Mouse (Mus musculus) thymus, postnatal 14 days (tissue): ENCODE measurements around the gene Phf13.
A peak's percentile ranks its signal among the peaks of the same experiment; 100 is the strongest.

Experiments used
- DNase-seq: peaks from one replicate; pipeline ENCODE4 v3.0.0; 2021

The Phf13 gene

DNA sequence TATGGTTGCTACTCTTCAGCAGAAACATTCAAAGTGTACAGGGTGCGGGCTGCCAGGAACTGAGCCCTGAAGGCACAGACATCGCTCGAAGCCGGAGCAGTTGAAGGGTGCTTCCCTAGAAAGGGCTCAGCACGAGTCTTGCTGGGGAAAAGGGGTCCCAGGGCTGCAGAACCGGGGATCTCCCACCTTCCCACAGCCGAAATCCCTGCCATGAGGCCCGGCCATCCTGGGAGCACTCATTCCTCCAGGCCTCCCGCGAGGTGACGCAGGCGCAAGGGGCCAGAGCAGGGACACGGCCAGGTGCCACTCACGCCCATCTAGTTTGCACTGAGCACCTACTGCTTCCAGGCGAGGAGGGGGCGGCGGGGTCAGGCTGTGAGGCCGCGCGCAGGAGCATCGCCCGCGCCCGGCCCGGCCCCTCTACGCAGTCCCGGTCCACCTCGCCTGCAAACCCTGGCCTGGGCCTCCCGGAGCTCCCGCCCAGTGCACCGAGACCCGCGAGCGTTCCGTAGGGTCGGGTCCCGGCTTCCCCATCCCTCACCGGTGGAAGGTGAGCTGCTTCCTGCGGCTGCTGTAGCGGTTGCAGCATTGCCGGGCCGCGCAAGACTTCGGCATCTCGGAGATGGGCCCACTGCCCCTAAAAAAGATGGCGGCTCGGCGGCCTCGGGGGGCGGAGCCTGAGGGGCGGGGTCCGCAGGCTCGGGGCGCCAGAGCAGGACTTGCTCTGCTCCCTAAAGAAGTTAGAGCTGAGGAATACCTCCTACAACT lies 7.5 kb downstream of the Phf13 start, which contains the start of gene Thap3:
Gene Thap3 (minus strand): TSS at position 656 of the 768 bp plus-strand sequence.
- DNase-seq: peak; percentile 92

DNA sequence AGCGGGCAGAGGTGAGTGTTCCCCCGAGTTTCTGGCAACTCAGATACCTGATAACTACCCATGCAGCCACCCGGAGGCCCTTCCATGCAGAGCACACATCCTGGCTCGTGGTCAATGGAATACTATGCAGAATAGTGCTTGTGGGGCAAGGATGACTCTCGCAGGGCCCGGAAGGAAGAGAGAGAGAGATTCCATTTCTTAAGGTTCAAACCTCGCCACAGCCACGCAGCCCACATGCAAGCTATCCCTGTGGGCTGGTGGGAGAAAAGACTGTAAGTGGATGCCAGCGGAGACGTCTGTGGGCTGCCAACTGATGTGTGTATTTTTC lies 8.1 kb downstream of the Phf13 start:
- no peak for DNase-seq

DNA sequence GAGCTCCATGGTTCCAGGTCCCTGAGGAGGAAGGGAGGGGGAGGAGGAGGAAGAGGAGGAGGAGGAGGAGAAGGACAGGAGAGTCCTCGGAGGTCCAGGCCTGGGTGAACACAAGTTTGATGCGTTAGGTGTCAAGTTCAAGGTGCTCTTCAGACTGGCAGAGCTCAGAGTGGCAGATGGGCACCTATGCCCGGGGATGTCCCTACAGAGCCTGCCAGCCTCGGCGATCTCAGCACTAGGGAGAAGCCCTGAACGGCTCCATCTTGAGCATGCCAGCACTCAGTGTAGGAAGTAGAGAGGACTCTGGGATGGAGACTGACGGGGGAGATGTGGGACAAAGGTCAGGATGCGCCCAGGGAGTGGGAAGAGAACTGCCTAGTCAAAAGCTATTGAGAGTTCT lies 9.4 kb downstream of the Phf13 start:
- DNase-seq: no peak

DNA sequence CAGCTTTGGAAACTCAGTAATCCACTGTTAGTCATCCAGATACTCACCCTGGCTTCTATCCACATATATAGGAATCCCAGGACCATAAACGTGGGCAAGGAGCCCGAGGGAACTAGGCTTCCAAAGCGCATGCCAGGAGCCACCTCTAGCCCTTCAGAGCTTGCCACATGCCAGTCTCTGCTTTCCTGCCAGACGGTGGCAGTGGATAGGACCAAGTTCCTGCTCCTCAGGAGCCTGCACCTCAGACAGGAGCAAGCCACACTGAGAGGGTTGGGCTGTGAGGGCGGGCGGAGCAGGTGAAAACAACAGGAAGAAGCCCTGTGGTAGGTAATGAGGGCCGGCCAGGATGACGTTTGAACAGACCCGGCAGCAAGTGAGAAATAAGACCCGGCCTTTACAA lies 10.2 kb downstream of the Phf13 start:
- DNase-seq: no peak

DNA sequence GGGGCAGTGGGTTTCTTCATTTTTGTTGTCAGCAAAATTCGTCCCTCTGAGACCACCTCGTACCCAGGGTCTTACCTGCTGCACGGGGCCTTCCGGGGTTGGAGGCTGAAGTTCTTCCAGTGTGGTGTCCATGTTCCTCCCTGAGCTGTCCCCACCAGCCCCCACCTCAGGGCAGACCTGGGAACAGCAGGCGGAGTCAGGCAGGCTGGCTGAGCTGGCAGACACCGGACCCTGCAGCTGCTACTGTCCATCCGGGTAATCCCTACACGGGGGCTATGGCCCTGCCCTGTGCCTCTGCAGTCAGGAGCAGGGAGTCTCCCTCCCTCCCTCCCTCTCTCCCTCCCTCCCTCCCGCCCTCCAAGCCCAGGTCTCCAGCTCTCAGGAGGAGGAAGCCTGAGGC lies 12.5 kb downstream of the Phf13 start:
- no peak for DNase-seq

DNA sequence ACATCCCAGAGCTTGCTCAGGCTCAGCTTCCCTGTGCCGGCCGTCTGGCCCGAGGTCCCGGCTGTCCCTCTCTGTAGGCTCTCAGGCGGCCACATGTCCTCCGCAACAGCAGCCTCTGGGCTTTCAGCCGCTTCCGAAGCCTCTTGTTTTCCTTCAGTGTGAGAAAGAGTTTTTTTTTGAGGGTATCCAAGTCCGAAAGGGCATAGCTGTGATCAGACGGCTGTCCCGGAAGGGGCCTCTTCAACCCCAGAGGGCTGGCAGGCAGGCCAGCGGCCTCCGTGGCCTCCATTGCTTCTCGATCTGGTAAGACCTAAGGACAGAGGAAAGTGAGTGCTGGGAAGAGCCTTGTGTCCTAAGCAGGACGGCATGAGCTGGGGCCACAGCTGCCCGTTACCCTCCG lies 13.0 kb downstream of the Phf13 start:
- no peak for DNase-seq

DNA sequence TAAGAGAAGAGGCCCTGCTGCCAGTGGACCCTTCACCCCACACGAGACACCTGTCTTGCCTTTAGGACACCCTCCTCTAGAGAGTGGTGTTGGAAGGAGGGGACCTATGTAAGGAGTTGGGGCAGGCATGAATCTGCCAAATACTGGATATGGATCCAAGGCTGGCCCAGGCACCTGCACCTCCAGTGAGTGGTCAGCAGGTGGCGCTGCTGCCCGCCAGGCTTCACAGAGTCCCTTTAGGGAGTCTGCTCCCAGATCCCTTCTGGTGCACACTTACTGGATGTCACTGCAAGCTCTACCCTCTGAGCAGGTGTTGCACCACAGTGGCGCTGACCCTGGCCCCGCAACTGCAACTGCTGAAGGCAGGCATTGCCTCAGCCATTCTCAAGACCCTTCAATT lies 14.7 kb downstream of the Phf13 start:
- peak; percentile 79 for DNase-seq

DNA sequence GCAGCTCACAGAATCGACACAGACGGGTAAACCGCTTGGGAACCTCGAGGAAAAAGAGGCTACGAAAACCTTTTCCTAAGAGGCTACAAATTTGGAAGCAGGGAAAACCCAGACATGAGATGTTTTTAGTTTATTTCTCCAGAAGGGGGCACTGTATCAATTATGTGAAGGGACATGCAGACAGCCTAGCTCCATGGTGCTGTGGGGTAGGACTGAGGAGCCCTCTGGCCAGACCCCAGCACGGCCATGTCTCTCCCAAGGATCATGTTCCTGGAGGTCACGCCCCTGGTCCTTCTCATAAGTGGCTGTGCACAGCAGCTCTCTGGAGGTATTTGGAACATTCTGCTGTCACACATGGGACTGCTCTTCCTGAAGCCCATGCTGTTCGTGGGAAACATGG lies 15.4 kb downstream of the Phf13 start:
- DNase-seq: no peak

DNA sequence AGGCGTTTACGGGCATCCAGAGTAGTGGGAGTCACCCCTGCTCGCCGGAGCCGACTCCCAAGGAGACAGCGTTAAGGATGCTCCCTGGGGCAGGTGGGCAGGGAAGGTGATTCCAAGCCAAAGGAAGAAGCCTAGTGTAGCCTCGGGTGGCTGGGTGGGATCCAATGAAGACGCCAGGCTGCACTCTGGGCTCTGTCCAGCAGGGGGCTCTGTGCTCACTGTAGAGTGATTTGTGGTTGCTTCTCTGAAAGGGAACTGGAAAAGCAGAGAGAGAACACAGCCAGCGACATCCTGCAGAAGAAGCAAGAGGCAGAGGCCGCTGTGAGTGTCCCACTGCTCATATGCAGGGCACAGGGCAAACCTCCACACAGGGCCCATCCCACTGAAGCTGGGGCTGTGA lies 18.3 kb downstream of the Phf13 start:
- peak; percentile 86 for DNase-seq

DNA sequence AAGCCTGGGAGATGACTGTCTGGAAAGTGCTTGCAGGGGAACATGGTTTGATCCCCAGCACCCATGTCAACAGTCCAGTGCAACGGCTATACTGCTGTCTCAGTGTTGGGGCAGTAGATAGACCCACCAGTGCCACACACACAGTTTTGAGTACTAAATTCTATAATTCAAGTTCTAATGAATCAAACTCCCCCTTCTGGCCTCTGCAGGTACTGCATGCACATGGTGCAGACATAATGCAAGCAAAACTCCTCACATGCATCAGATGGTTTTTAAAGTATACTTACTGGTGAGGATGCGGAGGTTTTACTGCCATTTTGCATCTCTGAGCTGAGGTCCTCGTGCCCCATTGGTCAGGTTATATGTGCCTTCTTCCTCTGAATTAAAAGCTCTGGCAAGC lies 20.6 kb downstream of the Phf13 start:
- DNase-seq: peak; percentile 52

DNA sequence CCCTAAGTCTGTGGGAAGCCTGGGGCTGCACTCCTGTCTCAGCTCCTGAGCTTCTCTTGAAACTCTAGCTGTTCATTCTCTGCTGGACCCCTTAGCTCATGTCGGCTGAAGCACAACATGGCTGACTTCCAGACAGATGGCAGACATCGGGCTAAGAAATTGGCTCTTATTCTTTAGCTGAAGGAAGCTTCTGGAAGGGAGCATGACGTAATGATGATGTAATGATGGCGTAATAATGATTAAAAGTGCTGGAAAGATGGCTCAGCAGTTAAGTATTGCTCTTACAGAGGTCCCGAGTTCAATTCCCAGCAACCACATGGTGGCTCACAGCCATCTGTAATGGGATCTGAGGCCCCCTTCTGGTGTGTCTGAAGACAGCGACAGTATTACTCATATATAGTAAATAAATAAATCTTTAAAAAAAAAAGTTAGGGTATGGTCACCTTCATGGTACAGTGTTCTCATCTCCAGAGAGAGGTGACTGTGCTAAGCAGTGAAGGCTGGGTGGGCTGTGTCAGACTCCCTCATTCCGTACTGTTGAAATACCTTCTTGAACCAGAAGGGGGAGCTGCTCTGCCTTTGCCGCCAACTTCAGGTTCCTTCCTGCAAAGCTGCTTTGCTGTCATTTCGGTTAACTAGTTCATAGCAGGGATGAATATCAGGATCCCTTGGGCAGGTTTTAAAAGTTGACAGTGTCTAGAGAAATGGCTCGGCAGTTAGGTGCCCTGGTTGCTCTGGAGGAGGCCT lies 23.7 kb downstream of the Phf13 start:
- DNase-seq: peak; percentile 53

DNA sequence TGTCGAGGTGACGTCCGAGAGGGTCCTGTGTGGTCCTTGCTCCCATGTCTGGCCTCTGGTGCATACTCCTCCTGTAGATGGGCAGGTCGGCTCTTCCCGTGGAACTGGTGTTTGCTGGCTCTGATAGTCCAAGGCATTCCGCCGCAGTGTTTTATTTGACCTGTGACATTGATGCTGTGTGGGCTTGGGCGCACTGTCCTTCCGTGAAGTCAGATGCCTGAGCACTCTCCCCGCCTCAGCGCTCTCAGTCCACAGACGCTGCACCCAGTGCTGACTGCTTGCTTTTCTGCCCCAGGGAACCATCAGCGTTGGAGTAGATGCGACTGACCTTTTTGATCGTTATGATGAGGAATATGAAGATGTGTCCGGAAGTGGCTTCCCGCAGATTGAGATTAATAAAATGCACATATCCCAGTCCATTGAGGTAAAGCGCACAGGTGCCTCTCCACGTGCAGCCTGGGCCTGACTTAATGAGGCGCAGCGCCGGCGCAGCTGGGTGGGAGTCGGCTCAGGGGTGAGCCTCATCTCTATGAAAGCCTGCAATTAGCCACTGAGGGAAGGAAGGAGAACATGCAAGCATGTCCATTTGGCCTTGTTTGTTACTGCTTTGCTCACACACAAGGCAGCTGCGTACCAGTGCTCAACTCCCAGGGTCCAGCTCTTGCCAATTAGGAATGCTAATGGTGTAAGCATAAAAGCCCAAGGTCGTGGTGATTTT lies 27.7 kb downstream of the Phf13 start:
- no peak for DNase-seq

DNA sequence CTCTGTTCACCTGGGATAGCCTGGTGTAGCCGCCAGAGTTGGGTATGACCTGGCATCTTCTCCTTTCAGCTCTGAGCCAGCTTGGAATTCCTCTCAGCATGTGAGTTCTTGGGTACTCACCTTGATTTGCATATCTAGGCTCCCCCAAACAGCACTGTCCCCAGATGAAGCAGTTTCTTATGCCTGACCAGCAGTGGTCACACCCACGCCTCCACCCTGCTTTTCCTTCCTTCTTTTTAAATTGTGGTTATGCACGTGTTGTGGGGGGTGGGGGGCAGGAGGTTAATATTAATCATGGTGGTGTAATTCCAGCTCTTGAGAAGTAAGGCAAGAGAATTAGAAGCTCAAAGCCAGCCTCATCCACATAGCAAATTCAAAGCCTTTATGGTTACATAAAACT lies 33.2 kb downstream of the Phf13 start:
- no peak for DNase-seq

DNA sequence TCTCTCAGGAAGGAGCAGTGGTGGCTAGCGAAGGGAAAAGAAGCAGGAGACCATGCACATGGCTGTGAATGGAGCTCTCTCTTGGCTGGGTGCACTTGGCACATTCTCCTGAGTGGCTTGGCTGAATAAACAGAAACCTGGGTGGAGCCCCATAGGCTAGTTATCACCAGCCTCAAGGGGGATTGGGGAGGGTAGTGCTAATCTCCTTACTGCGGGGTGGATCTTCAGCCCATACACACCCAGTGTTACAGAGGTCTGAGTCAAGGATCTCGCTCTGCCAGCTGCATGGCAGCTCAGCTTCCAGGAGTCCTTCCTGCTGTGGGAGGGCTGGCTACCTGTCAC lies 35.6 kb downstream of the Phf13 start:
- DNase-seq: no peak

DNA sequence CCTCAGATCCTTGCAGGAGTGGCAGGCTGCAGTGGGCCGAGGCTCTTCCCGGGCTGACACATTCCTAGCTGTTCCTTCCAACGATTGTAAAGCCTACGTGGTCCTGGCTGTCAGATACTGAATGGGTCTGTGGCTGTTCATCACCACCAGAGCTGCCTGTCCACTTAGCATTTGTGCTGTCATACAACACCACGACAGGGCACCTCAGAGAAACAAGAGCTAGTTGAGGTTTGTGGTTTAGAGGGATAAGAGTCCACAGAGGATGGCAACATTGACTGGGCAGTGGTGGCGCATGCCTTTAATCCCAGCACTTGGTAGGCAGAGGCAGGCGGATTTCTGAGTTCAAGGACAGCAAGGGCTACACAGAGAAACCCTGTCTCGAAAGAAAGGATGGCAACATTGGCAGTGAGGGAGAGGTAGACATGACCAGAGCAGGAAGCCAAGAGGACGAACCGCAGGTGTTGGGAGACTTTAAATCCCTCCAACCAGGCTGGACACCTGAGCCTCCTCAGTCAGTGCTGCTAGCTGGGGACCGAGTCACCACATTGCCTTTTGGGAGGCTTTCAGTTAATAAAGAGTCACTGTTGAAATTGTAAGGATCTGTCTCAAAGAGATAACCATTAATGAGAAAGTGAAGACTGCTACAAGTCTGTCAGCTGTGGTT lies 36.1 kb downstream of the Phf13 start:
- DNase-seq: no peak

DNA sequence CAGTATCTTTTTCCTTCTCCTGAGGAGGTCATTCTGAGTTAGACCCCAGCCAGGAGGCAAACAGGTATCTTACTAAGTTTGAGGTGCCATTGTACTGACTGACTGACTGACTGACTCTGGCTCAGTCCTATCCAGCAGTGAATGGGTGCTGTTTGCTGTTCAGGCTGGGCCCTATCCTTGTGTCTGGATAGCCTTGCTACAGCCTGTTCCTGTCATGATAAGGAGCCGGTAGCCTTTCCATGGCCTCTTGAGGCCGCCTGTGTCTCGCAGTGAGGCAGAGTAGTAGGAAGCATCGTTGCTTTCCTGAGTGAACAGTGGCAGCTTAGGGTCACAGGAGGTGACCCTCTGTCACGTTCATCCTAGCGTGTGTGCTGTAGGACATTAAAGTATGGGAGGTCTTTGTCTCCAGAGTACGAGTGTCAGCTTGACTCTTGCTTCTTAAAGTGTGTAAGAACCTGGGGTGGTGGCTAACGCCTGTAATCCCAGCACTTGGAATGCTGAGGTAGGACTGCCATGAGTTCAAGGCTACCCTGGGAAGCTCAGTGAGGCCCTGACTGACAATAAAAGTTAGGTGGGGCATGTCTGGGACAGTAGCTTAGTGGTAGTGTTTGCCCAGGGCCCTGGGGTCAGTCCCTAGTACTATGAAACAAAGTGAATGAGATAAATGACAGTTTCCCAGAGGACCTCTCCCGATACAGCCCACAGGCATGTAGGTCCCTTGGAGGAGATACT lies 38.3 kb downstream of the Phf13 start:
- no peak for DNase-seq

DNA sequence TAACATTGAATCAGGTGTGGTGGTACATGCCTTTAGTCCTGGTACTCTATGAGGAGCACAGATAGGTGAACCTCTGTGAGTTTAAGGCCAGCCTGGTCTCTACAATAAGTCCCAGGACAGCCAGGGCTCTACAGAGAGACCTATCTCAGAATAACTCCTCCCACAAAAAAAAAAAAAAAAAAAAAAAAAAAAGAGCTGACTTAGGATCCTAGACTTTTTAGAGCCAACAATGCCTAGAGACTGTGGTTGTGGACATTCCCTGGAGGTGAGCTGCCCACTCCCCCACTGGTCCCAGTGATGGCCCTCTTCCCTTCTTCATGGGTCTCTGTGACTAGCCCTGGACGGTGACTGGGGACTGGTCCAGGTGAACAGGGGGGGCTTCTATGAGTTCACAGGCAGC lies 40.3 kb downstream of the Phf13 start:
- DNase-seq: no peak

DNA sequence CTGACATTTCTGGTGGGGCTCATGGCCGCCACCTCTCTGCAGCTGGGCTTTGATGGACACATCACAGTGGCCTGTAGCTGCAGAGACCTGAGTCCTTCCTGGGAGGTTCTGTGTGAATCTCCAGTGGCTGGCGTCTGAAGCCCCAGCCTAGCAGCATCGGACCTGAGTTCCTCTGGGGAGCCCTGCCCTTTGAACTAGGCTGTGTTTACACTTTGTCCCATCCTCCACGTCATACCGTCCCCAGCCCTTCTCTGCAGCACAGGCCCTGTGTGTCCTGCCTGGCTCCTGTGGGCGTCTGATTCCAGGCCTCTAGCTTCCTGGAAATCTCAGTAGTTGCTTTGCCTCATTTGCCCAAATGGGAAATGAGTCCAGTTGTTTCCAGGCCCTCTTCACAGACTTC lies 42.8 kb downstream of the Phf13 start:
- DNase-seq: no peak

DNA sequence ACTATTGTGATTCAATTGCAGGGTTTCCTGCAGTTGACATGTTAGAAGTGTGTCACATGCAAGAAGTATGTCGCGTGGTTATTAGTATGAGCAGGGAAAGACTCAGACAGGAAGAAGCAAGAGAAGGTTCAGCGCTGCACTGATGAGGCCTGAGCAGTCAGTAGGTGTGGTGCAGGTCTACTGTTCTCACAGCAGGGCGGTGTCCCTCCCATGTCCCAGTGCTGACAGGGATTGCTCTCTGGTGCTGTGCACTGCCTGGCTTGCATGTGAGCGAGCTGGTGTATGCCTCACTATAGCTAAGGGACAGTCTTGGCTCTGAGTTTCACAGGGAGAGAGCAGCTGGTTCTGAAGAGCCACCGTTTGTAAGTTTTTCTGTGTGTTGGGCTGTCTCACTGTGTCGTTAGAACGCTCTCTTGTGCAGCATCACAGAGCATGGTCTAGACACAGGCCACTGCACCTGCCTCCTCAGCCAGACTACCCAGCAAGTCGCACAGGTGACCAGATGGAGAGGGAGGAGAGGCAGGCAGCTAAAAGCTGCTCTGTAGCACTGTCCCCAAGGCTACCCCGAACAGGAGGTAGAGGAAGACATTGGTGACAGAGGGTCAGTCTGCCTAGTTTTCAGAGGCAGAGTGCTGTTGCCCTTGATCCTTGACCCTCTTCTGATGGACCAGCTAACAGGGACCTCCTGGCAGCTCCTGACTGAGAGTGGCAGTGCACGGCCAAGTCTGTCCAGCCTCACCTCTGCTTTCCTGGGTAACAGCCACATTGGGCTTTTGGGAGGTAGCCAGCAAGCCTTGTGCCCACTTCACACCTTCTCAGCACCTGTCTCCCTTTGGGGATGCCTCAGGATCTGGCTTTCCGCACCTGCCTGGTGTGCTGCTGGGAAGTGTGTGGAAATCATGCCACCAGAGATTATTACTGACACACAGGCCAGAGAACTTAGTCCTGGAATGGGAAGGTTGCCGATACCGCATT lies 47.3 kb downstream of the Phf13 start:
- no peak for DNase-seq

DNA sequence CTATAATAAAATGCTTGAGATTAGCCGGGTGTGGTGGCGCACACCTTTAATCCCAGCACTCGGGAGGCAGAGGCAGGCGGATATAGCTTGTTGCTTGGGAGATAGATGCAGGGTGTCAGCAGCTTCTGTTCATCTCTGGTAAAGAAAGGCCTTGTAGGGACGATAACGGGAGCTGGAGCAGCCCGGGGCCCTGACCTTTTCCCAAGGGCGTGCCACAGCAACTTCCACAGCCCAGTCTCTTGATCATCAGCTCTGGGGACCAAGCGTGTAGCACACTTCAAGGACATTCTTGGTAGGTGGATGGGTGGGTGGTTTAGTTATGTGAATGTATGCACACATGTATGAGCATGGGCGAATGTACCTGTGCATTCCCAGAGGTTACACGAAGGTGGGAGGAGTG lies 49.8 kb downstream of the Phf13 start:
- DNase-seq: no peak
